Mouse (Mus musculus) midbrain, postnatal 0 days (tissue): ENCODE results near the gene Elp4. TPM values are rescaled to one million over a fixed set of nuclear protein-coding genes. Genes with fewer than 3 reads are reported as not detected.

Experiments
- ATAC-seq: fragments of 200-750 bp; cut with Nextera tagmentation; 2 replicates; pipeline ENCODE4 v1.8.0; 2017; ENCODE audit warnings: moderate number of reproducible peaks, mild to moderate bottlenecking, moderate TSS enrichment, moderate library complexity; ENCODE audit not compliant: low FRiP score
- DNase-seq: peaks from one replicate; pipeline ENCODE4 v3.0.0-alpha.2; 2015; ENCODE audit warnings: low spot score
- H3K27ac ChIP-seq: fragments of 300-500 bp; sonication (generic); 2 replicates; pipeline ENCODE4 v1.5.1; 2014; ENCODE audit warnings: low read depth, mild to moderate bottlenecking, low read length, mixed read lengths
- H3K27me3 ChIP-seq: fragments of 300-500 bp; sonication (generic); 2 replicates; pipeline ENCODE4 v1.6.1; 2014; ENCODE audit warnings: low read length, control low read depth, mixed read lengths; ENCODE audit not compliant: insufficient read depth
- H3K36me3 ChIP-seq: fragments of 300-500 bp; sonication (generic); 2 replicates; pipeline ENCODE4 v1.6.1; 2014; ENCODE audit warnings: low read length, control low read depth, mixed read lengths; ENCODE audit not compliant: insufficient read depth
- H3K4me1 ChIP-seq: fragments of 300-500 bp; sonication (generic); 2 replicates; pipeline ENCODE4 v1.6.1; 2014; ENCODE audit warnings: mild to moderate bottlenecking, control low read depth, antibody characterized with exemption, low read length, mixed read lengths; ENCODE audit not compliant: insufficient read depth
- H3K4me2 ChIP-seq: fragments of 300-500 bp; sonication (generic); 2 replicates; pipeline ENCODE4 v1.6.1; 2014; ENCODE audit warnings: low read depth, mild to moderate bottlenecking, low read length, mixed read lengths; ENCODE audit not compliant: poor library complexity, severe bottlenecking
- H3K4me3 ChIP-seq: fragments of 300-500 bp; sonication (generic); 2 replicates; pipeline ENCODE4 v1.5.1; 2014; ENCODE audit warnings: low read depth, mild to moderate bottlenecking, low read length, moderate library complexity
- H3K9ac ChIP-seq: fragments of 300-500 bp; sonication (generic); replicated peaks from 2 replicates; pipeline ENCODE4 v1.6.1; 2014; ENCODE audit warnings: mild to moderate bottlenecking, low read length, moderate library complexity, mixed read lengths; ENCODE audit not compliant: poor library complexity, severe bottlenecking
- H3K9me3 ChIP-seq: fragments of 300-500 bp; sonication (generic); 2 replicates; pipeline ENCODE4 v1.6.1; 2016; ENCODE audit warnings: low read length, control low read depth
- CTCF ChIP-seq: IDR thresholded peaks from 2 replicates; pipeline ENCODE4 v1.5.1; 2016; ENCODE audit warnings: antibody characterized with exemption, mild to moderate bottlenecking
- WGBS: fragments of 180-500 bp; shearing (Covaris S2); extraction: QIAGEN DNeasy Blood & Tissue Kit; methylation state at CpG from one replicate; pipeline ENCODE4 v1.1.7; 2014; 5-methylcytosine and 5-hydroxymethylcytosine counted together
- polyA plus RNA-seq: library from polyadenylated mRNA; unstranded; fragments of >200 nt; fragmentation: Nextera tagmentation; extraction: Ambion mirVana; gene quantifications from 2 replicates; pipeline ENCODE4 v1.2.1, GENCODE M21; 2015
- total RNA-seq: library from RNA; depleted of rRNA; stranded (reverse); fragments of >200 nt; gene quantifications from 2 replicates; pipeline ENCODE4 v1.2.3, GENCODE M21; 2014

Gene Elp4
- total and polyA plus RNA-seq, 2 experiments from 2014 or later = 22.3 to 29.2 TPM

GRCm38 (mm10) chr2:105815170-105815569 lies 89.2 kb downstream of the Elp4 start:
- no peaks in the 10 kb centered on the region for H3K36me3 ChIP-seq
- TF ChIP-seq CTCF = no peak
- no peak overlapping the region for H3K4me2 ChIP-seq
- no peaks in the 10 kb centered on the region for H3K9me3 ChIP-seq
- H3K4me3 ChIP-seq = no peak overlapping the region
- H3K4me1 ChIP-seq = no peaks in the 10 kb centered on the region
- DNase-seq (no peak), ATAC-seq (no peak)
- H3K9ac ChIP-seq = no peak overlapping the region
- no peaks in the 10 kb centered on the region for H3K27me3 ChIP-seq
- WGBS = 79% methylated on average over 3 of the region's 3 CpGs
- H3K27ac ChIP-seq = no peak overlapping the region

- Histone ChIP-seq H3K9ac (no peak overlapping the region), H3K36me3 (no peaks in the 10 kb centered on the region), H3K4me2 (no peak overlapping the region), H3K4me1 (no peaks in the 10 kb centered on the region), H3K27me3 (no peaks in the 10 kb centered on the region), H3K9me3 (no peaks in the 10 kb centered on the region), H3K27ac (no peak overlapping the region), H3K4me3 (no peak overlapping the region)
- WGBS = 51% methylated on average over 3 of the region's 3 CpGs
- ATAC-seq = no peak
- TF ChIP-seq CTCF = no peak
- peak; percentile 77 for DNase-seq
Measured at GRCm38 (mm10) chr2:105813041-105813440, 91.3 kb downstream of the Elp4 start.

- no peaks in the 10 kb centered on the region for H3K36me3 ChIP-seq
- TF ChIP-seq CTCF = no peak
- H3K9me3 ChIP-seq = no peaks in the 10 kb centered on the region
- H3K27ac ChIP-seq = no peak overlapping the region
- DNase-seq (no peak), ATAC-seq (no peak)
- no peaks in the 10 kb centered on the region for H3K4me1 ChIP-seq
- no peak overlapping the region for H3K4me3 ChIP-seq
- no peak overlapping the region for H3K9ac ChIP-seq
- WGBS = 87% methylated on average over 2 of the region's 2 CpGs
- H3K4me2 ChIP-seq = no peak overlapping the region
- no peaks in the 10 kb centered on the region for H3K27me3 ChIP-seq
Measured at GRCm38 (mm10) chr2:105810286-105810685, 94.1 kb downstream of the Elp4 start.

GRCm38 (mm10) chr2:105806571-105806970 lies 97.8 kb downstream of the Elp4 start:
- H3K36me3 ChIP-seq = no peaks in the 10 kb centered on the region
- no peak overlapping the region for H3K4me2 ChIP-seq
- H3K9ac ChIP-seq = no peak overlapping the region
- no peaks in the 10 kb centered on the region for H3K4me1 ChIP-seq
- H3K9me3 ChIP-seq = no peaks in the 10 kb centered on the region
- H3K4me3 ChIP-seq = no peak overlapping the region
- DNase-seq (no peak), ATAC-seq (no peak)
- no peak for TF ChIP-seq CTCF
- WGBS = 89% methylated on average over 2 of the region's 2 CpGs
- H3K27me3 ChIP-seq = no peaks in the 10 kb centered on the region
- no peak overlapping the region for H3K27ac ChIP-seq

GRCm38 (mm10) chr2:105806047-105806446 lies 98.3 kb downstream of the Elp4 start:
- ATAC-seq = no peak
- 80% methylated on average over 4 of the region's 4 CpGs for WGBS
- TF ChIP-seq CTCF = no peak

GRCm38 (mm10) chr2:105805210-105805609 lies 99.2 kb downstream of the Elp4 start:
- no peaks in the 10 kb centered on the region for H3K9me3 ChIP-seq
- H3K4me3 ChIP-seq = no peak overlapping the region
- ATAC-seq (no peak), DNase-seq (no peak)
- H3K36me3 ChIP-seq = no peaks in the 10 kb centered on the region
- no peaks in the 10 kb centered on the region for H3K4me1 ChIP-seq
- no peak for TF ChIP-seq CTCF
- no peak overlapping the region for H3K27ac ChIP-seq
- H3K27me3 ChIP-seq = no peaks in the 10 kb centered on the region
- H3K4me2 ChIP-seq = no peak overlapping the region
- no peak overlapping the region for H3K9ac ChIP-seq

More at GRCm38 (mm10) chr2:105806047-105806446, 98.3 kb downstream of the Elp4 start:
- Histone ChIP-seq H3K9ac (no peak overlapping the region), H3K4me3 (no peak overlapping the region), H3K4me1 (no peaks in the 10 kb centered on the region), H3K4me2 (no peak overlapping the region), H3K9me3 (no peaks in the 10 kb centered on the region), H3K27ac (no peak overlapping the region), H3K27me3 (no peaks in the 10 kb centered on the region), H3K36me3 (no peaks in the 10 kb centered on the region)
- DNase-seq = no peak
